Mouse (Mus musculus) C2C12 (cell line): ENCODE data around the gene Tsen2.

Experiments
- CEBPB ChIP-seq: IDR thresholded peaks from one replicate; pipeline ENCODE4 v1.6.1; 2011; ENCODE audit warnings: low read depth, mild to moderate bottlenecking, control low read depth, moderate library complexity
- CTCF ChIP-seq: IDR thresholded peaks from one replicate; pipeline ENCODE4 v1.5.1; 2011; ENCODE audit not compliant: control insufficient read depth, insufficient read depth, insufficient read length
- FOSL1 ChIP-seq: IDR thresholded peaks from one replicate; pipeline ENCODE4 v1.8.0; 2011; ENCODE audit warnings: mild to moderate bottlenecking, low read length; ENCODE audit not compliant: poor library complexity, insufficient read depth, severe bottlenecking
- MAX ChIP-seq: IDR thresholded peaks from one replicate; pipeline ENCODE4 v1.6.1; 2011; ENCODE audit warnings: mild to moderate bottlenecking, control low read depth
- MYOD1 ChIP-seq: IDR thresholded peaks from one replicate; pipeline ENCODE4 v1.6.1; 2011; ENCODE audit warnings: low read depth; ENCODE audit not compliant: control insufficient read depth, insufficient read length

- TF ChIP-seq CTCF (no peak), MYOD1 (no peak), CEBPB (no peak), FOSL1 (no peak), MAX (no peak)
These were observed 21.7 kb upstream of the Tsen2 start for GRCm38 (mm10) chr6:115522691-115523146.
